Mouse (Mus musculus): Measurements from ENCODE around the gene Gucd1.
A peak's percentile ranks its signal among the peaks of the same experiment; 100 is the strongest.
"Not testable (repeated sequence)": the region's sequence is repeated elsewhere in the genome, so short reads cannot be mapped to it uniquely, and the experiment has no call there.

Gucd1 gene

GRCm38 (mm10) chr10:75535423-75535822, 17.7 kb upstream of the Gucd1 start:
- DNase-seq (ENCODE audit: low spot score) = no peak

GRCm38 (mm10) chr10:75534934-75535333, 17.2 kb upstream of the Gucd1 start:
- no peak for DNase-seq (ENCODE audit: low spot score)

GRCm38 (mm10) chr10:75534216-75534615, 16.4 kb upstream of the Gucd1 start:
- no peak for DNase-seq (ENCODE audit: low spot score)

GRCm38 (mm10) chr10:75531532-75532090, 13.8 kb upstream of the Gucd1 start:
- no peak for DNase-seq (ENCODE audit: low spot score)

- DNase-seq (ENCODE audit: low spot score) = no peak
Measured at GRCm38 (mm10) chr10:75530322-75530721, 12.6 kb upstream of the Gucd1 start.

- not testable (repeated sequence) for DNase-seq (ENCODE audit: low spot score)
Measured at GRCm38 (mm10) chr10:75525450-75525849, 7.7 kb upstream of the Gucd1 start.

- no peak for DNase-seq (ENCODE audit: low spot score)
Measured at GRCm38 (mm10) chr10:75521643-75522042, 3.9 kb upstream of the Gucd1 start.

GRCm38 (mm10) chr10:75520581-75520980, 2.8 kb upstream of the Gucd1 start:
- DNase-seq (ENCODE audit: low spot score) = no peak

- DNase-seq (ENCODE audit: low spot score) = peak; percentile 97
Measured at GRCm38 (mm10) chr10:75517073-75517757, 557 bp downstream of the Gucd1 start, which contains the start of gene Snrpd3. TSS of gene Snrpd3 (plus strand) at chr10:75517551.

- no peak for DNase-seq (ENCODE audit: low spot score)
Measured at GRCm38 (mm10) chr10:75516724-75517072, 1.1 kb downstream of the Gucd1 start.

GRCm38 (mm10) chr10:75516038-75516723, 1.6 kb downstream of the Gucd1 start:
- peak; percentile 47 for DNase-seq (ENCODE audit: low spot score)

- DNase-seq (ENCODE audit: low spot score) = peak; percentile 89
Measured at GRCm38 (mm10) chr10:75515216-75516037, 2.3 kb downstream of the Gucd1 start.

- DNase-seq (ENCODE audit: low spot score) = peak; percentile 61
Measured at GRCm38 (mm10) chr10:75514361-75514760, 3.4 kb downstream of the Gucd1 start.

- DNase-seq (ENCODE audit: low spot score) = no peak
Measured at GRCm38 (mm10) chr10:75513306-75514067, 4.3 kb downstream of the Gucd1 start.

- no peak for DNase-seq (ENCODE audit: low spot score)
Measured at GRCm38 (mm10) chr10:75512796-75513195, 5.0 kb downstream of the Gucd1 start.

GRCm38 (mm10) chr10:75511897-75512296, 5.9 kb downstream of the Gucd1 start:
- DNase-seq (ENCODE audit: low spot score) = no peak

GRCm38 (mm10) chr10:75511060-75511459, 6.7 kb downstream of the Gucd1 start:
- no peak for DNase-seq (ENCODE audit: low spot score)

GRCm38 (mm10) chr10:75510446-75510845, 7.3 kb downstream of the Gucd1 start:
- no peak for DNase-seq (ENCODE audit: low spot score)

GRCm38 (mm10) chr10:75505928-75506327, 11.8 kb downstream of the Gucd1 start:
- not testable (repeated sequence) for DNase-seq (ENCODE audit: low spot score)

- DNase-seq (ENCODE audit: low spot score) = no peak
Measured at GRCm38 (mm10) chr10:75505130-75505495, 12.7 kb downstream of the Gucd1 start.

- DNase-seq (ENCODE audit: low spot score) = no peak
Measured at GRCm38 (mm10) chr10:75504234-75505129, 13.3 kb downstream of the Gucd1 start.

All from c-Kit-positive CD71-positive TER-119-positive erythroid progenitor cells, embryonic 14.5 days (primary cell).